Mouse (Mus musculus): ENCODE results near the gene Scube1.

The Scube1 gene

DNA sequence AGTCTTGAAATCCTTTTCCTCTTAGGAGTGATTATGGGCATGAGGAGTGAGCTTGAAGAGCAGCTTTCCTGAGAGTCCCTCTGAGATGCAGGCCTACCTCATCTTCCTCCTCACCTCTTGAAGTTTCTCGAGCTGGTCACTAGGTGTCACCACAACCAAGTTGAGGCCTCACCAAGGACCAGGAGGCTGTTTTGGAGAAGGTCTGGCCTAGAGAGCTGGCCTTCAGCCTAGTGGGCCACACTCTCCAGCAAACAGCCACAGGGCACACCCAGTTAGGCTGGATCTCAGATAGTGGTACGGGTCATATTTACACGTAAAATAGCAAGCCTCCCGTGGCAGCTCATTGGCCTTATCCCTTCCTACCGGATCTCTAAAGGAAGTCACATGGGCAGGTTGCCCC lies 60.1 kb downstream of the Scube1 start:
- DNase-seq: peak; percentile 3

DNA sequence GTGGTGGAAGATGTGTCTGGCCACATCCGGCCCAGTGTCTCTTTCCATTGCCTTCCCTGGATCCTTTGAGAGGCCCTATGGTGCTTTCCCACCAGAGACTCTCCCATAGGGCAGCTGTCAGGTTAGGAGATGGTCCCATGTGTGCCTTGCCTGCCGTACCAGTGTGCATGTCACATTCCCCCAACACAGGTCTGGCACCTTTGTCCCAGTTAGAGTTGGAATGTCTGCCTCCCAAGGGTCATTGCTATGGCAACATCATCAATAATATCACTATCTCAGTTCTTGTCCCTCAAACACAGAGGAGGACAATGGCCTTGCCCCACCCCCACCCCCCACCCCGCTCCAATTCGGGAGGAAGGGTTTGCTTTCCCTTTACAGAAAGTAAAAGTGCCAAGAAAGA lies 61.8 kb downstream of the Scube1 start:
- DNase-seq: no peak

DNA sequence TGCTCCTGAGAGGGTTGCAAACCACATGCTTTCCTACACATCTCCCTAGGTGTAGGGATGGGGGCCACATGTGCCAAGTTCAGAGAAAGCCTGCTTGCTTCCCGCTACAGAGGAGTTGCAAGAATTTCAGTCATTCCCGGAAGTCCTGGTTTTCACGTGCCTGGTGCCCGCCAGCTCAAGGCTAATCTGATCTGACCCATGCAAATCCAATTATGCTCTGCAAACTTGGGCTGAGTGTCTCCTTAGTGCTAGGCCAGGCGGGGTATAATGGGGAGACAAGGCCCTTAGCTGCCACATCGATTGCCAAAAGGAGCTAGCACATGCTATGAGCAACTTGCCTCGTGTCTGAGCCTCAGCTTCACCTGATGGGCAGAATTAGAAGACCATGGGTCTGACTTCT lies 62.7 kb downstream of the Scube1 start:
- no peak for DNase-seq

DNA sequence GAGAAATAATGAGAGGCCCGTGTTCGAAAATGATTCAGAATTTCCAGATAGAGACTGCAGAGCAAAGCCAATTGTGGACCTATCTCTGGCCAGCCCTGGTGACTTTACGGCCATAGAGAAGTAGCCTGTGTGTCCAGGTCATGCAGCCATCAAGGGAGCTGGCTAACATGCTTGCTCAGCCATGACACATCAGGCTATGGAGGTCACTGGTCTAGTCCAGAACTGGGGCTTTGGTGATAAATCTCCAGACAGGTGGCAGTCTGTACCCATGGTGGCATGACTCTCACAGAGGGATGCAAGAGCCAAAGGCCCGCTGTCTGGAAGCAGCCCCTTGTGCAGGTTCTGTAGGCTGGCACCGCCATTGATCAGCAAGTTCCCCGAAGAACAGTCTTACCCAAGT lies 82.3 kb downstream of the Scube1 start:
- DNase-seq: no peak

DNA sequence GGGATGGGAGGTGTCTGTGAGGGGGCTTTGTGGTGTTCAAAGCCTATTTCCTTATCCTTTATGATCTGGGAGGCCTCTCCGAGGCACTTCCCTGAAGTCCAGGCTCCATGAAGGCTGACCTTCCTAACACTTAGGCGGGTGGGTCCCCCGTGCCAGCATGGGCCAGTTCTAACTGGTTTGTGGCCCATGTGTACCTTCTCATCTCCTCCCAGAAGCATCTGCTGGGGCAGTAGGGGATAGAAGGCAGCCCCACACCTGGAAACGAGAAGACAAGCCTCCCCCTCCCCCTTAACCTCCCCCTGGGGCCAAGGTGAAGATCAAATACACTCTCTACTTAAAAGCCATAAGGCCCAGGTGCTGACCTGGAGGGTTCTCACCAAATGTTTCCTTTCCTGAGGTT lies 84.6 kb downstream of the Scube1 start:
- DNase-seq: no peak

DNA sequence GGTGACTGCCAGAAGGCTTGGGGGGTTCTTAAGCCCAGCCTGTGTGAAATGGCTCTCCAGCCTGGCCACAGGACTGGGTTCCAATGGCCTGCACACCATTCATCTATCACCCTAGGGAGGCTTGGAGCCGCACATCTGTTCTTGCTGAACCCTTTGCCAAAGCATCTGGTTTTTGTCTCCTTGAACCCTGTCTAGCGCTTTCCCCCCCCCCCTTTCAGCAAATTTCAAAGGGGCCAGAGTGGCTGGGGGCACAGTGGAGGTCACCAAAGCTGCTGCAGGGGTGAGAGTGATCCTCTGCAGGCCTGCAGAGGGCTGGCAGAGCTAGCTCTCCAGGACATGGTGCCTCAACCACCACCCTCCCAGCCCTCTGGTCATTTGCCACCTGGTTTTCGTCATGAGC lies 85.7 kb downstream of the Scube1 start:
- DNase-seq: no peak

DNA sequence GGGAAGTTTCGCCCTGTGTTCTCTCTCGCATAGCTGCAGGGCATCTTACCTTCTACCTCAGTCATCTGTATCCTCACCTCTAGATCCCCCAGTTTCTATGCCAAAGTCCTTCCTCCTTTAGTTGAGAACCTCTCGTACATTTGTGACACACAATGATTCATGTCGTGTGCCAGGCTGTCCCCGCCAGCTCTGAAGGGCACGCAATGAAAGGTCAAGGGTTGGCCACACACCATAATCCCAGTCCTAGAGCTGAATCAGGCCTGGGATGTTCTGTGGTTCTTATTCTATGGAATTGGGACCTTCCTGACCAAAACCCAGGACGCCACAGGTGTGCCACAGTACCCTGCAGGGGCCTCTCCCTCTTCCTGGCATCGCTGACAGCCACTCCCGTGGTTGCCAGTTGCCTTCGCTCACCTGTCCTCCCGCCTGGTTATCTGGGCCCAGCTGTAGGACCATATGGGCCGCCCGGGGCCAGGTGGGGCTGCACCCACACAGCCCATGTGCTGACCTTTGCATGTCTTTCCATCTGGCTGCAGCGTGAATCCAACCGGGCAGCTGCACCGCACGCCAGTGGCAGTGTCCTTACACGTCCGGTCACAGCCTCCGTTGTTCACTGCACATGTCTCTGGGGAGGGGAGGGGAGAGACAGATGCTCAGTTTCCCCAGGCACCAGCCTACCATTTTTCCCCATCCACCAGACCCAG lies 86.5 kb downstream of the Scube1 start:
- no peak for DNase-seq

DNA sequence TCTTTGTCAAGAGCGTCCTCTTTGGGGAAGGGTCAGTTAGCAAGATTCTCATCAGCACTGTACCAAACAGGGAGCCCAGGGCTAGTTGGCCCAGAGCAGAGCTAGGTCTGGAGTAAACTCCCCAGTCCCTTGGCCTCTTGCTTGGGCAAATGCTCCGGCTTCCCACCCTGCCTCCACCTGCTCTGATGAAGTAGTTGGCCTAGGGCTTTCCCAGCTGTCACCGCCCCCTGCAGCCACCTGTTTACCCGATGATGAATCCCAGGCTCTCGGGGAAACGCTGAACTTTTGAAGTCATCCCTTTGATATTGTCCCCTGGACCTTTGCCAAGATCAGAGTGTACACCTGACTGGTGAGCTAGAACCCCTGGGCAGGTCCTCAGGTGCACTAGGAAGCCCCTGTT lies 88.1 kb downstream of the Scube1 start:
- DNase-seq: no peak

DNA sequence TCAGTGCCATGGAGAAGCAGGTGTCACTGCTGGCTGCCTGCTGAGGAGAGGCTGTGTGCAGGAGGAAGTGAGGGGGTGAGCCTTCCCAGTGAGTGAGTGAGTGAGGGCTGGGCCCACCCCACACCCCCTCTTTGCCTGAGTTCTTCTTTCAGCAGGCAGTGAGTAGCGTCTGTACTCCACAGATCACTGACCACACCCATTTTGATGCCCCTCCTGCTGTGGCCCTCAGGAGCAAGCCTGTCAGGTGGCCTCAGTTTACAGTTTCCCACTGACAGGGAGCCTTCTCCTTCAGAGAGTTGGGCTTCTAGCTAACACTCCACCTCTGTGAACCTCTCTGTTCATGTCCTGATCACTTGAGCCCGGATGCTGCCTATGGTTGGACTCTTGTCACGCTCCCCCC lies 89.6 kb downstream of the Scube1 start:
- no peak for DNase-seq

DNA sequence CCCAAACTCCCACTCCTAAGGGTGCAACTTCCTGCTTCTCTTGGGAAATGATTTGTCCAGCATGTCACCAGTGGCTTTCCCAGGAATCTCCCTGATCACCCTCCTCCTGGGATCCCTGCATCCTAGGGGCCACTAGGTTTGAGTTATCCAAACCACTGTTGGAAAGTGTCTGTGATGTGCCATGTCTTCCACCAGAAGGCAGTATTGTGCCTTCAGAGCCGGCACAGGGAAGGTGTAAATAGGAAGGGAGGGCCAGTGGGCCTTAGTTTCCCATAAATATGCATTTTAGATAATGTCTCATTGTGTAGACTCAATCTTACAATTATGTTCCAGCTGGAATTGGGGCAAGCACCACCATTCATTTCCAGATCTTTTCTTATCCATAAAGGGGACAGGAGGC lies 90.7 kb downstream of the Scube1 start:
- no peak for DNase-seq

DNA sequence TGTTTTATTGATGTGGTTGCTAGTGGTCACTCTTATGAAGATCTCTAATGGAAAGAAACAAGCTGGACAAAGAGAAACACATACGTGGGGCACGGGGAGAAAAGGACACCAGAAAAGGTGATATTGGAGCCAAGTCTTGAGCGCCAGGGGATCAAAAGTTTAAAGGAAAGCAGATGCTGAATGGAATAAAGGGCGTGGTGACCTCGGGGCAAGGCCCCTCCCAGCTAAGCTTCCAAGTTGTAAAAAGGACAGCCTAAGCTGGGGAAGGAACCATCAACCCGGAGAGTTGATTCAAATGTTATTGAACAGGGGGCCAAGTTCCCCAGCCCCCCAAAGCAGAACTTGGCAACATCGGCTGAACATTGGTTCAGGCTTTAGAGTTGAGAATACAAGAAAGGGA lies 93.8 kb downstream of the Scube1 start:
- no peak for DNase-seq

DNA sequence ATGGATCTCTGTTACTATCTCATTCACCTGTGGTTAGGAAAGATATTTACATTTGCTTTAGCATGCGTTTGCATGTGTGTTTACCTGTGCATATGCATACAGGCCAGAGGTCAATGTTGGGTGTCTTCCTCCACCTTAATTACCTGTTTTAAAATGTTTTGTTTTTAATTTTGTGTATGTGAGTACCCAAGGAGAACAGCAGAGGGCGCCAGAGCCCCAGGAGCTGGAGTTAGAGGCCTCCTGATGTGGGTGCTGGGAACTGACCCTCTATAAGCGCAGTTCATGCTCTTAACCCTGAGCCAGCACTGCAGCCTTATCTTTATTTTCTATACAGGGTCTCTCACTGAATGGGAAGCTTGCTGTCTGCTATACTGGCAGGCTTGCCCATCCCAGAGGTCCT lies 95.1 kb downstream of the Scube1 start:
- no peak for DNase-seq

DNA sequence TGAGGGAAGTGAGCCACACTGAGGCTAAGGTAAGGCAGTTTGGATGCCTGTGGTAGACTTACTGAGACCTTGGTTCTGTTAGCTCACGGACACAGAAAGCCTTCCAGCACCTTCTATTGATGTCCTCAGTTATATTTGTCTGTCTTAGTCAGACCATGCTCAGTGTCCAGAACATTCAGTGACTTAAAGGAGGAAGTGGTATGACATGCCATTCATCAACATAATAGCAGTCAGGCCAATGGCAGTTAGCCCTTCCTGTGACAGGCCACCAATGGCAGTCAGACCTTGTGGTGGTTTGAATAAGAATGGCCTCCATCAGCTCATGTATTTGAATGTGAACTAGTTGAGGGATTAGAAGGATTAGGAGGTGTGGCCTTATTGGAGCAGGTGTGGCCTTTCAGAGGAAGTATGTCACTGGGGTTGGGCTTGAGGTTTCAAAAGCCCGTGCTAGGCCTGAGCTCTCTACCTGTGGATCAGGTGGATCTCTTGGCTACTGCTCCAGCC lies 98.6 kb downstream of the Scube1 start:
- DNase-seq: no peak

DNA sequence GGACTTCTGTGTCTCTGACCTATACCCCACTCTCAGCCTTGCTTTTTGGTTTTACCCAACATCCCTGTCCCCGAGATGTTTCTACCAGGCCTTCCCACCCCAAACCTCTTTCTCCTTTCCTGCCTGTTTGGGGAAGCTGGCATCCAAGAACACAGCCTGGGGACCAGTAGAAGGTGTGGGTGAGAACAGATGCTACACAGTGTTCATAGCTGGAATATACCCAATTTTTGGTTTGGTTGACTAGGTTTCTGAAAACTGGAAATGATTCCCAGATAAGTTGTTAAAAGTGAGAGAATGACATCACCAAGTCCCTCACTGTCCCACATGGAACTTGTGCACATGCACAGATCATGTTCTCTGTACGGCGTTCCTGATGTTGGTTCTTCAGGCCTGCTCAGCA lies 109.6 kb downstream of the Scube1 start:
- no peak for DNase-seq

DNA sequence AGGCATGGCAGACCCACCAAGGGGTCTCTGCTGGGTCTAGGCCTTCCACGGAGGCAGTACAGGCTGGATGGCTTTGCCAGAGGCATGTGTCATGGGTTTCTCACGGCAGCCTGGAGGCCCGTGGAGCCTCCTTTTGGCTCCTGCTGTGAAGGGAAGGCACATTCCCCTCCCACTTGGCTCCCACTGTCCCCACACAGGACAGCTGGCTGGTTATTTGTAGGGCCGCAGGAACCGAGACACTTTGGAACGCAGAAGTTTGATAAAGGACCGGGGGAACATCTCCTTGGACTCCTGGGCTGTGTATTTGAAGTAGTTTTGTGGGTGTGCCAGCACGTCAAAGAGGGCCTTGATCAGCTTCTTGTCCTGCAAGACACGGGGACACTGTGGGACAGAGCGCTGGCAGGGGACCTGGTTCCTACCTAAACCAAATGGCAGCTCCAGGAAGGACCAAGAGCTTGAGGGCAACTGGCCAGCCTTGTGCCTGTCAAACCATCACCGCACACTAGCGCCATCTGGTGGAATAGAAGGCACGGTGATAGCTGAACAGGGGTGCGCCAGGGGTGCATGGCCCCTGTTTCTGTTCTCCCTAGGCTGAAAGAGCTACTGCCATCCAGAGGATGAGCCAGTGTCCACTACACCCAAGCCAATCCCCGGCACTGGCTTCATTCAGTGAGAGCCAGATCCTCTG lies 117.6 kb downstream of the Scube1 start:
- peak; percentile 69 for DNase-seq

DNA sequence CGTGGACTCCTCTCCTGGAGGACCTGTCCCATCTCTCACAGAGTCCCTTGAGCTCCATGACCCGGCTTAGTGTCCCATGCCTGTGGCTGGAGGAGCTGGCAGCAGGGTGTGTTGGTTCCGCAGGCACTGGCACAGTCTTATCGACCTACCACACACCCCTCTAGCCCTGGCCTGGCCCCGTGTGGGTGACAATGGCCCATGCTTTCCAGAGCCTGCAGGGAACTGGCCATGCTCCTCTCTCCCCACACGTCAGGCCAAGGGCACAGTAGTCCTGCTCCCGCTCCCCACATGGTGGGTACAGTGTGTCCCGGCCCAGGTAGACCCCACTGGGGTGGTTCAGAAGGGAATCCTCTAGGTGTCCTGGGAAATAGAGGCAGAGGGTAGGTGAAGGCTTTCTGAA lies 118.1 kb downstream of the Scube1 start:
- no peak for DNase-seq

DNA sequence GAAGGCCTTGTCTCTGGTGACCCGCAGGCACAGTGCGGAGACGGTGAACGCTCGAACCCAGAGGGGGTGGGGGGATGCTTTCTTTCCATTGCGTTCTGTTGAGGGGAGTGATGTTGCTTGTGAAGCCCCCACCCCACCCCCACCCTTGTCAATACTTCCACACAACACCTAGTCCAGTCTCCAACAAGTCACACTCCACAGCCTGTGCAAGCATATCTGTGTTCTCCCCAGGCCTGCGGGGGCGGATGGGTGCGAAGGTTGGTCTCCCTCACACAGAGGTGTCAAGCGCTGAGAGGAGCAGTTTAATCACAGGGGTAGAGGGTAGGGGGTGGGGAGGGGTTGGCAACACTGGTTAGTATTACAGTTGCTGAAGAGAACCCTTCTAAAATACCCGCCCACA lies 118.6 kb downstream of the Scube1 start:
- DNase-seq: no peak

DNA sequence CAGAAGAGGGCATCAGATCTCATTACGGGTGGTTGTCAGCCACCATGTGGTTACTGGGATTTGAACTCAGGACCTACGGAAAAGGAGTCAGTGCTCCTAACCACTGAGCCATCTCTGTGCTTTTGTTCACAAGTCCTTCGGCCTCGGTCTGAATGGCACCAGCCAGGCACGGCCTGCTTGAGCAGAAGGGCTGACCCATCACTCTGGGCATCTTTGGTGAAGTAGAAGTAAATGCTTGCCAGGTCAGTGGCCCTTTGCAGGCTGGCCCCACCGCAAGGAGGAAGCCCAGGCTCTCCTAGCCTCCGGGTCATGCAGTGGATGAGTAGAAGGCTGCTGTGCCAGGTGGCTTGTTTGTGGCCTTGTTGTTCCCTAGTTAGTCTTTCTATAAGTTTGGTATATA lies 121.4 kb downstream of the Scube1 start:
- DNase-seq: no peak

DNA sequence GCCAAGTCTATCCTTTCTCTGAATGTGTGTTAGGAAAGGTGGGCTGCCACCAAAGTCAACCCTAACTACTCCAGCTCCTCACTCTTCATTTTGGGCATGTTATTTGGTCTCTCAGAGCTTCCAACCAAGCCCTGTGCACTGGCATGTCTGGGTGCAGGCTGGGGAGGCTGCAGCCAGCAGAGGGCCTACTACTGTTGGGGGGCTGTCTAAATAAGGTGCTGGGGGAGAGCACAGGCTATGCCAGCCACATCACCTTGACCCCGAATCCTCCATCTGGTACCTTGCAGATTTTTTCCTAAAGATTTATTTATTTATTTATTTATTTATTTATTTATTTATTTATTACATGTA lies 121.8 kb downstream of the Scube1 start:
- DNase-seq: no peak

DNA sequence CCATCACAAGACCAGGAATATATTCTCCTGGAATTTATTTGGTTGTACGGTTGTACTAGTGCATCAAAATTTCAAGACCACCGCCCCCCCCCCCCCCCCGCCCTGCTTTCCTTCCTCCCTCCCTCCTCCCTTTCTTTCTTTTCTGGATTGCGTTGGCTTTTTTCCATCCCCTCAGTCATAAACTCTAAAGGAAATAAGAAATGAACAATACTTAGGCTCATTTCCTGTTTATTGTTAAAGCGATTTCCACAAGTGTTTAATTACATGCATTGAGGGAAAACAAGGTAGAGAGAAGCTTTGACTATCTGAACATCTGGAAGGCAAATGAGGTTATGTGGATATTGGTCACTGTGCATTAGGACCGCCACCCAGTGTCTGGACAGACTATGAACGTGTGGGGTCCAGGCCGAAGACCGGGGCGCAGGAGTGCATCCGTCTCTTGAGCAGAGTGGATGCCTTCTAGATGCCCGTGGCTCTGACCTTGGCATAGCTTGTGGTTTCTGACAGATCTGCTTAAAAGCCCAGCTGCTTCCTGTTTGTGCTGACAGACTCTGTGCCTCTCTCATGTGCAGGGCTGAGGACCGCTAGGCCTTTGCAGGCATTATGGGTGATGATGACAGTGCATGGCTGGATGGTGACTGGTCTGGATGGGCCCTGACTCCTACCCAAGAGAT lies 122.3 kb downstream of the Scube1 start:
- no peak for DNase-seq

DNA sequence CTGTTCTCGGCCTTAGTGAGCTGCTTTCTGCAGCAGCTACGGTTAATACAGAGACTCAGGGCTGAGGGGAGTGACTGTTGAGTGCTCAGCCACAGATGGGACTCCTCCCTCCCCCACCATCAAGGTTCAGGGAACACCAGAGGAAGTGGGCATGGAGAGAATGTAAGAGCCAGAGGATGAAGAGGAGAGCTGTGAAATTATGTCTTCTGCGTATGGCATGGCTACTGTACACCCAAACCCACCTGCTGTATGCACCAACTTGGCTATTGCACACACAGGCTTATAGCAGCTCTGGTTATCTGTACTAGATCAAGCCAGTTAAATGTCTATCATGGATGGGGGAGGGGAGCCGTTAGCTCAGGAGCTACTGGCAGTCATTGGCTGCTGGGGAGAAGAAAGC lies 123.6 kb downstream of the Scube1 start:
- DNase-seq: no peak

DNA sequence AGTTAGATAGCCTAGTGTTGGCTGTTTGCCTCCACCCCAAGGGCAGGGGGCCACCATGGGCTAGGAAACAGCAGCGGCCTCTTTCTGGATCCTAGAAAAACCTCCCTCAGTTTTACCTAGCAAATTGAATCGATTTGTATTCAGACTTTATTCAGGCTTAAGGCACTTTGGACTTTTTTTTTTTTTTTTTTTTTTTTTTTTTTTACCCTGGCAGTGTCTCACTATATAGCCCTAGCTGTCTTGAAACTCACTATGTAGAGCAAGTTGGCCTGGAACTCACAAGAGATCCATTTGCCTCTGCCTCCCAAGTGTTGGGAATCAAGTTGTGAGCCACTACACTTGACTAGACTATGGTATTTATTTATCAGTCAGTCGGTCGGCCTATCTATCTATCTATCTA lies 128.0 kb downstream of the Scube1 start:
- DNase-seq: no peak

DNA sequence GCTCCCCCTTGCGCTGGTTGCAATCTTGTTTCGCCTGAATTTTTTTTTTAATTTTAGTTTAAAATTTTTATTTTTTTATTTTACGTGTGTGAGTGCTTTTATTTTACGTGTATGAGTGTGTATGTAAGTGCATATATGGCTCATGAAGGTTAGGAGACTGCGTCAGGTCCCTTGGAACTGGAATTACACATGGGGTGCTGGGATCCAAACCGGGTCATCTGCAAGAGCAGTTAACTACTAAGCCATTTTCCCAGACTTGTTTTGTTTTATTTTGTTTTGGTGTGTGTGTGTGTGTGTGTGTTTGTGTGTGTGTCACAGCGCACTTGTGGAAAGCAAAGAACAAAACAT lies 129.5 kb downstream of the Scube1 start:
- DNase-seq: no peak

Measured in cerebellum, adult 11 months (tissue).